Mouse (Mus musculus) liver, embryonic 16.5 days (tissue): ENCODE measurements around the gene Arhgef12. TPM values are rescaled to one million over a fixed set of nuclear protein-coding genes. Genes with fewer than 3 reads are reported as not detected.

Source experiments
- ATAC-seq: fragments of 200-750 bp; cut with Nextera tagmentation; 2 replicates; pipeline ENCODE4 v1.8.0; 2017; ENCODE audit warnings: low read depth, mild to moderate bottlenecking, moderate number of reproducible peaks, moderate library complexity
- H3K27ac ChIP-seq: fragments of 300-500 bp; sonication (generic); 2 replicates; pipeline ENCODE4 v1.5.1; 2014; ENCODE audit warnings: mild to moderate bottlenecking, low read length
- H3K27me3 ChIP-seq: fragments of 300-500 bp; sonication (generic); 2 replicates; pipeline ENCODE4 v1.6.1; 2014; ENCODE audit warnings: low read depth, low read length, mixed read lengths; ENCODE audit not compliant: control insufficient read depth, insufficient read depth
- H3K36me3 ChIP-seq: fragments of 300-500 bp; sonication (generic); 2 replicates; pipeline ENCODE4 v1.6.1; 2014; ENCODE audit warnings: mild to moderate bottlenecking; ENCODE audit not compliant: control insufficient read depth, insufficient read depth
- H3K4me1 ChIP-seq: fragments of 300-500 bp; sonication (generic); 2 replicates; pipeline ENCODE4 v1.6.1; 2014; ENCODE audit warnings: low read depth, low read length, mixed read lengths; ENCODE audit not compliant: control insufficient read depth
- H3K4me2 ChIP-seq: fragments of 300-500 bp; sonication (generic); 2 replicates; pipeline ENCODE4 v1.6.1; 2014; ENCODE audit warnings: low read depth, low read length, mixed read lengths
- H3K4me3 ChIP-seq: fragments of 300-500 bp; sonication (generic); 2 replicates; pipeline ENCODE4 v1.5.1; 2014; ENCODE audit warnings: low read depth, mild to moderate bottlenecking, low read length
- H3K9ac ChIP-seq: fragments of 300-500 bp; sonication (generic); 2 replicates; pipeline ENCODE4 v1.6.1; 2014; ENCODE audit warnings: low read depth, low read length
- H3K9me3 ChIP-seq: fragments of 300-500 bp; sonication (generic); replicated peaks from 2 replicates; pipeline ENCODE4 v1.6.1; 2016; ENCODE audit warnings: low read length; ENCODE audit not compliant: control insufficient read depth
- WGBS: fragments of 180-500 bp; shearing (Covaris S2); extraction: QIAGEN DNeasy Blood & Tissue Kit; methylation state at CpG from one replicate; pipeline ENCODE4 v1.1.7; 2014; ENCODE audit not compliant: insufficient replicate concordance; 5-methylcytosine and 5-hydroxymethylcytosine counted together
- polyA plus RNA-seq: library from polyadenylated mRNA; unstranded; fragments of >200 nt; fragmentation: Nextera tagmentation; extraction: Ambion mirVana; gene quantifications from 2 replicates; pipeline ENCODE4 v1.2.1, GENCODE M21; 2015

Arhgef12 gene
- polyA plus RNA-seq, 1 experiment from 2014 or later: 7.8 TPM

- H3K9me3 ChIP-seq: no peaks in the 10 kb centered on the region
- WGBS: 61% methylated on average over 8 of the region's 8 CpGs
These were observed 68.6 kb downstream of the Arhgef12 start for GRCm38 (mm10) chr9:43038466-43038865.

GRCm38 (mm10) chr9:43035208-43035607, 71.8 kb downstream of the Arhgef12 start:
- Histone ChIP-seq H3K9me3 (no peaks in the 10 kb centered on the region), H3K4me1 (no peaks in the 10 kb centered on the region), H3K9ac (no peak overlapping the region), H3K27ac (no peak overlapping the region), H3K4me2 (no peak overlapping the region), H3K36me3 (no peaks in the 10 kb centered on the region), H3K4me3 (no peak overlapping the region), H3K27me3 (no peaks in the 10 kb centered on the region)
- WGBS: 62% methylated on average over 4 of the region's 4 CpGs
- no peak for ATAC-seq

More at GRCm38 (mm10) chr9:43038466-43038865, 68.6 kb downstream of the Arhgef12 start:
- Histone ChIP-seq H3K27me3 (no peaks in the 10 kb centered on the region), H3K4me1 (no peaks in the 10 kb centered on the region), H3K27ac (no peak overlapping the region), H3K9ac (no peak overlapping the region), H3K4me3 (no peak overlapping the region), H3K4me2 (no peak overlapping the region), H3K36me3 (no peaks in the 10 kb centered on the region)
- no peak for ATAC-seq

- Histone ChIP-seq H3K4me1 (no peaks in the 10 kb centered on the region), H3K9ac (no peak overlapping the region), H3K36me3 (no peaks in the 10 kb centered on the region), H3K4me3 (no peak overlapping the region), H3K27ac (no peak overlapping the region), H3K4me2 (no peak overlapping the region), H3K9me3 (no peaks in the 10 kb centered on the region), H3K27me3 (no peaks in the 10 kb centered on the region)
- no peak for ATAC-seq
These were observed 72.8 kb downstream of the Arhgef12 start for GRCm38 (mm10) chr9:43034273-43034672.

- no peaks in the 10 kb centered on the region for H3K27me3 ChIP-seq
- WGBS: 64% methylated on average over 5 of the region's 5 CpGs
- no peak for ATAC-seq
- no peak overlapping the region for H3K4me2 ChIP-seq
- no peaks in the 10 kb centered on the region for H3K36me3 ChIP-seq
- no peaks in the 10 kb centered on the region for H3K9me3 ChIP-seq
- H3K4me1 ChIP-seq: no peaks in the 10 kb centered on the region
- no peak overlapping the region for H3K27ac ChIP-seq
- H3K4me3 ChIP-seq: no peak overlapping the region
- H3K9ac ChIP-seq: no peak overlapping the region
These were observed 79.3 kb downstream of the Arhgef12 start for GRCm38 (mm10) chr9:43027757-43028156.

GRCm38 (mm10) chr9:43021515-43022251, 85.4 kb downstream of the Arhgef12 start:
- Histone ChIP-seq H3K4me2 (no peak overlapping the region), H3K27ac (no peak overlapping the region), H3K9me3 (no peaks in the 10 kb centered on the region), H3K4me3 (no peak overlapping the region), H3K9ac (no peak overlapping the region), H3K27me3 (no peaks in the 10 kb centered on the region), H3K4me1 (no peaks in the 10 kb centered on the region; the same call in 1 of the 2 replicates), H3K36me3 (peaks cover 5% of the 10 kb centered on the region)
- ATAC-seq: no peak
- 73% methylated on average over 5 of the region's 5 CpGs for WGBS

- Histone ChIP-seq H3K9me3 (no peaks in the 10 kb centered on the region), H3K9ac (no peak overlapping the region), H3K4me2 (no peak overlapping the region), H3K27ac (no peak overlapping the region), H3K4me3 (no peak overlapping the region), H3K36me3 (peaks cover 5% of the 10 kb centered on the region), H3K27me3 (no peaks in the 10 kb centered on the region), H3K4me1 (no peaks in the 10 kb centered on the region; the same call in 1 of the 2 replicates)
- WGBS: 87% methylated on average over 9 of the region's 9 CpGs
- no peak for ATAC-seq
These were observed 87.4 kb downstream of the Arhgef12 start for GRCm38 (mm10) chr9:43019656-43020055.

GRCm38 (mm10) chr9:43015786-43016185, 91.3 kb downstream of the Arhgef12 start:
- peaks cover 5% of the 10 kb centered on the region for H3K36me3 ChIP-seq
- no peaks in the 10 kb centered on the region; the same call in 1 of the 2 replicates for H3K4me1 ChIP-seq
- no peaks in the 10 kb centered on the region for H3K27me3 ChIP-seq
- WGBS: 72% methylated on average over 5 of the region's 5 CpGs
- H3K4me3 ChIP-seq: no peak overlapping the region
- no peak overlapping the region for H3K4me2 ChIP-seq
- no peak overlapping the region for H3K9ac ChIP-seq
- H3K9me3 ChIP-seq: no peaks in the 10 kb centered on the region
- no peak overlapping the region for H3K27ac ChIP-seq
- no peak for ATAC-seq

- H3K9ac ChIP-seq: no peak overlapping the region
- H3K27ac ChIP-seq: no peak overlapping the region
- H3K4me3 ChIP-seq: no peak overlapping the region
- ATAC-seq: no peak
- no peaks in the 10 kb centered on the region for H3K9me3 ChIP-seq
- 73% methylated on average over 2 of the region's 2 CpGs for WGBS
- no peak overlapping the region for H3K4me2 ChIP-seq
- no peaks in the 10 kb centered on the region; the same call in 1 of the 2 replicates for H3K4me1 ChIP-seq
- H3K36me3 ChIP-seq: peaks cover 5% of the 10 kb centered on the region
- no peaks in the 10 kb centered on the region for H3K27me3 ChIP-seq
These were observed 91.7 kb downstream of the Arhgef12 start for GRCm38 (mm10) chr9:43015366-43015765.

- H3K27me3 ChIP-seq: no peaks in the 10 kb centered on the region
- WGBS: 80% methylated on average over 1 of the region's 1 CpGs
- H3K9ac ChIP-seq: no peak overlapping the region
- H3K27ac ChIP-seq: no peak overlapping the region
- no peaks in the 10 kb centered on the region; the same call in 1 of the 2 replicates for H3K4me1 ChIP-seq
- no peak for ATAC-seq
- no peaks in the 10 kb centered on the region for H3K9me3 ChIP-seq
- peaks cover 8% of the 10 kb centered on the region for H3K36me3 ChIP-seq
- H3K4me3 ChIP-seq: no peak overlapping the region
- no peak overlapping the region for H3K4me2 ChIP-seq
These were observed 92.2 kb downstream of the Arhgef12 start for GRCm38 (mm10) chr9:43014886-43015285.
